19 mouse cellular contexts compared by ENCODE assay signal in genomic region chr2:156304351-156304750, GRCm38 (mm10). TPM values are rescaled to one million over a fixed set of nuclear protein-coding genes. Genes with fewer than 3 reads are reported as not detected.
DNase-seq lines count a peak whose midpoint lies in the region; ATAC-seq and TF ChIP-seq lines count a peak whose summit lies in the region.
"Had no signal": no experiment of that assay in that cellular context is flagged by ENCODE, and none has a peak within 500 bp of the region (broad histone marks: within the 10 kb centered on the region; RNA-seq: fewer than 3 reads in every experiment).

No protein-coding gene starts in this region.

- H3K9me3 ChIP-seq in limb, embryonic 15.5 days: no peaks in the 10 kb centered on the region
- no peaks in the 10 kb centered on the region for H3K9me3 ChIP-seq in limb, embryonic 10.5 days (replicated peaks)
- no peaks in the 10 kb centered on the region for H3K9me3 ChIP-seq in stomach, embryonic 15.5 days
- H3K9me3 ChIP-seq in stomach, postnatal 0 days (ENCODE audit: control insufficient read depth, low read length): no peaks in the 10 kb centered on the region
- H3K9me3 ChIP-seq: embryonic facial prominence, embryonic 13.5 days; forebrain, embryonic 12.5 days; heart, embryonic 15.5 days had no signal

- no peaks in the 10 kb centered on the region for H3K4me1 ChIP-seq in limb, embryonic 15.5 days
- no peaks in the 10 kb centered on the region for H3K4me1 ChIP-seq in limb, embryonic 10.5 days
- H3K4me1 ChIP-seq in stomach, embryonic 15.5 days: no peaks in the 10 kb centered on the region; the same call in 1 of the 2 replicates
- no peaks in the 10 kb centered on the region for H3K4me1 ChIP-seq in stomach, postnatal 0 days (replicated peaks; ENCODE audit: control insufficient read depth, insufficient read depth)
- H3K4me1 ChIP-seq: embryonic facial prominence, embryonic 13.5 days; forebrain, embryonic 12.5 days; heart, embryonic 15.5 days had no signal

- peaks cover 66% of the 10 kb centered on the region for H3K36me3 ChIP-seq in limb, embryonic 15.5 days
- peaks cover 88% of the 10 kb centered on the region for H3K36me3 ChIP-seq in limb, embryonic 10.5 days
- peaks cover 23% of the 10 kb centered on the region for H3K36me3 ChIP-seq in stomach, embryonic 15.5 days
- peaks cover 6% of the 10 kb centered on the region; the same call in 1 of the 2 replicates for H3K36me3 ChIP-seq in stomach, postnatal 0 days (ENCODE audit: control insufficient read depth, insufficient read depth, low read length)

- 88% methylated on average over 4 of the region's 4 CpGs for WGBS in limb, embryonic 15.5 days
- WGBS in limb, embryonic 10.5 days: 90% methylated on average over 4 of the region's 4 CpGs
- 95% methylated on average over 4 of the region's 4 CpGs for WGBS in stomach, embryonic 15.5 days
- 95% methylated on average over 4 of the region's 4 CpGs for WGBS in stomach, postnatal 0 days

- TF ChIP-seq EP300 in stomach, postnatal 0 days (optimal IDR thresholded peaks at IDR 0.05): no peak

- no peak overlapping the region for H3K4me2 ChIP-seq in limb, embryonic 15.5 days
- H3K4me2 ChIP-seq in stomach, embryonic 15.5 days: no peak overlapping the region
- H3K4me2 ChIP-seq in stomach, postnatal 0 days (replicated peaks; ENCODE audit: low read depth): no peak overlapping the region
- H3K4me2 ChIP-seq: embryonic facial prominence, embryonic 13.5 days; forebrain, embryonic 12.5 days; heart, embryonic 11.5 days; heart, embryonic 15.5 days had no signal

- peak; percentile 77 for DNase-seq in kidney, postnatal 10 days
- DNase-seq in kidney, adult 18-20 months: no peak
- DNase-seq in limb, embryonic 10.5 days (ENCODE audit: low spot score): no peak
- DNase-seq in stomach, postnatal 0 days (ENCODE audit: low spot score): no peak
- peak; percentile 54 to 62 for DNase-seq in kidney, postnatal 4 days
- DNase-seq: adrenal gland, postnatal 10 days; cerebellum, adult 11-12 months; cerebellum, adult 9-10 months; gastrocnemius, postnatal 14 days; heart, adult 2 months; heart, postnatal 14 days had no signal

- 0 out of 2 replicates have a peak, but pooled peaks have one; percentile 44 for ATAC-seq in limb, embryonic 15.5 days (ENCODE audit: insufficient number of reproducible peaks, low FRiP score, low TSS enrichment, low read depth)
- 0 out of 2 replicates have a peak, but pooled peaks have one; percentile 45 for ATAC-seq in stomach, embryonic 15.5 days (ENCODE audit: insufficient read depth, low FRiP score, low read depth)
- ATAC-seq in stomach, postnatal 0 days (ENCODE audit: low FRiP score, low TSS enrichment): no peak
- no peak for ATAC-seq in megakaryocyte, adult 5-6 weeks (ENCODE audit: poor library complexity, severe bottlenecking)
- ATAC-seq: forebrain, embryonic 16.5 days had no signal

- no peaks in the 10 kb centered on the region for H3K27me3 ChIP-seq in limb, embryonic 15.5 days
- H3K27me3 ChIP-seq in limb, embryonic 10.5 days (ENCODE audit: low read depth, poor library complexity, severe bottlenecking): no peaks in the 10 kb centered on the region
- no peaks in the 10 kb centered on the region for H3K27me3 ChIP-seq in stomach, embryonic 15.5 days (replicated peaks)
- H3K27me3 ChIP-seq in stomach, postnatal 0 days (ENCODE audit: control insufficient read depth, insufficient read depth, low read length): no peaks in the 10 kb centered on the region
- H3K27me3 ChIP-seq: embryonic facial prominence, embryonic 13.5 days; forebrain, embryonic 12.5 days; heart, embryonic 15.5 days had no signal

- no peak for TF ChIP-seq CTCF in stomach, postnatal 0 days (IDR thresholded peaks at IDR 0.05; ENCODE audit: low read depth)

- no peak overlapping the region for H3K27ac ChIP-seq in limb, embryonic 15.5 days
- H3K27ac ChIP-seq in limb, embryonic 10.5 days: no peak overlapping the region
- H3K27ac ChIP-seq in stomach, embryonic 15.5 days: no peak overlapping the region
- H3K27ac ChIP-seq in stomach, postnatal 0 days (replicated peaks): no peak overlapping the region
- H3K27ac ChIP-seq: embryonic facial prominence, embryonic 13.5 days; forebrain, embryonic 12.5 days; heart, adult 2 months; heart, embryonic 15.5 days had no signal

- no peak overlapping the region for H3K4me3 ChIP-seq in limb, embryonic 15.5 days
- no peak overlapping the region for H3K4me3 ChIP-seq in limb, embryonic 10.5 days
- no peak overlapping the region for H3K4me3 ChIP-seq in stomach, embryonic 15.5 days (replicated peaks)
- H3K4me3 ChIP-seq in stomach, postnatal 0 days (ENCODE audit: low read depth, low read length): no peak overlapping the region
- H3K4me3 ChIP-seq: embryonic facial prominence, embryonic 13.5 days; forebrain, embryonic 12.5 days; heart, adult 2 months; heart, embryonic 15.5 days had no signal

- H3K9ac ChIP-seq in limb, embryonic 15.5 days: no peak overlapping the region
- H3K9ac ChIP-seq in stomach, embryonic 15.5 days: no peak overlapping the region
- H3K9ac ChIP-seq in stomach, postnatal 0 days (ENCODE audit: low read length): no peak overlapping the region
- H3K9ac ChIP-seq: embryonic facial prominence, embryonic 13.5 days; forebrain, embryonic 12.5 days; heart, embryonic 15.5 days had no signal

RNA-seq across cellular contexts. Expression of gene Cnbd2, which starts 7.7 kb away (rescaled TPM):
- 3.8 and 3.9 TPM in 2 replicates for polyA plus RNA-seq in limb, embryonic 15.5 days (2015; fragmentation: Nextera tagmentation; extraction: Ambion mirVana)
- 2.6 TPM in 2 replicates for polyA plus RNA-seq in limb, embryonic 10.5 days (2016; fragmentation: Nextera tagmentation; extraction: Ambion mirVana)
- polyA plus RNA-seq in stomach, embryonic 15.5 days (2015; fragmentation: Nextera tagmentation; extraction: Ambion mirVana): 4.3 and 4.7 TPM in 2 replicates
- polyA plus RNA-seq in stomach, postnatal 0 days (2015; fragmentation: Nextera tagmentation; extraction: Ambion mirVana): 6.1 and 6.3 TPM in 2 replicates
- total RNA-seq in megakaryocyte, adult 5-6 weeks (2015): 3.6 and 6.2 TPM in 2 replicates
- total RNA-seq in megakaryocyte, adult 5-6 weeks (2017): 16.2 and 24.5 TPM in 2 replicates

RNA-seq across cellular contexts. Expression of gene Scand1, which starts 8.2 kb away (rescaled TPM):
- 56.0 and 68.1 TPM in 2 replicates for polyA plus RNA-seq in limb, embryonic 15.5 days (2015; fragmentation: Nextera tagmentation; extraction: Ambion mirVana)
- polyA plus RNA-seq in limb, embryonic 10.5 days (2016; fragmentation: Nextera tagmentation; extraction: Ambion mirVana): 53.3 and 61.0 TPM in 2 replicates
- 65.9 and 76.7 TPM in 2 replicates for polyA plus RNA-seq in stomach, embryonic 15.5 days (2015; fragmentation: Nextera tagmentation; extraction: Ambion mirVana)
- polyA plus RNA-seq in stomach, postnatal 0 days (2015; fragmentation: Nextera tagmentation; extraction: Ambion mirVana): 116 TPM in 2 replicates
- 5.8 and 11.9 TPM in 2 replicates for total RNA-seq in megakaryocyte, adult 5-6 weeks (2015)
- total RNA-seq in megakaryocyte, adult 5-6 weeks (2017): 8.7 and 11.8 TPM in 2 replicates

Comparison
In these comparisons a context has a peak if more than half of its experiments do, and no peak if none do; other contexts are left out.
1. DNase-seq: peak in kidney, postnatal 10 days (single experiment) and kidney, postnatal 4 days (2 of 2); none in kidney, adult 18-20 months (single experiment), limb, embryonic 10.5 days (single experiment) and stomach, postnatal 0 days (single experiment).
2. ATAC-seq: peak in limb, embryonic 15.5 days (single experiment) and stomach, embryonic 15.5 days (single experiment); none in stomach, postnatal 0 days (single experiment) and megakaryocyte, adult 5-6 weeks (single experiment).